Mouse (Mus musculus) frontal cortex, postnatal 25 days (tissue): Measurements from ENCODE around the gene Gan.

ENCODE experiments used
- DNase-seq, 2 experiments: peaks; one replicate each; pipeline ENCODE4 v3.0.0; 2022; ENCODE audit warnings: low spot score in 2 of 2

The Gan gene

GRCm38 (mm10) chr8:117252650-117253049 is 94.7 kb downstream of the Gan start:
- DNase-seq: no peak

GRCm38 (mm10) chr8:117253390-117254269 is 95.7 kb downstream of the Gan start:
- no peak for DNase-seq

- DNase-seq: no peak
These were observed 96.6 kb downstream of the Gan start for GRCm38 (mm10) chr8:117254496-117254895.

- peak; percentile 85 for DNase-seq
These were observed 98.5 kb downstream of the Gan start for GRCm38 (mm10) chr8:117256292-117256938.

- peak in 1 of 2 experiments; percentile 32 for DNase-seq
These were observed 99.3 kb downstream of the Gan start, which contains the start of gene Cmip for GRCm38 (mm10) chr8:117257029-117257820. Gene Cmip, plus strand, starts transcription at chr8:117257064.

- DNase-seq: no peak
These were observed 100.1 kb downstream of the Gan start for GRCm38 (mm10) chr8:117257821-117258575.

- DNase-seq: no peak
These were observed 100.7 kb downstream of the Gan start for GRCm38 (mm10) chr8:117258576-117259040.

GRCm38 (mm10) chr8:117259431-117260001 is 101.6 kb downstream of the Gan start:
- DNase-seq: no peak

GRCm38 (mm10) chr8:117260234-117260929 is 102.4 kb downstream of the Gan start:
- no peak for DNase-seq

- DNase-seq: no peak
These were observed 103.1 kb downstream of the Gan start for GRCm38 (mm10) chr8:117260930-117261475.

- DNase-seq: no peak
These were observed 103.8 kb downstream of the Gan start for GRCm38 (mm10) chr8:117261702-117262101.

GRCm38 (mm10) chr8:117262685-117263084 is 104.8 kb downstream of the Gan start:
- DNase-seq: no peak

- no peak for DNase-seq
These were observed 105.5 kb downstream of the Gan start for GRCm38 (mm10) chr8:117263442-117263841.

- DNase-seq: no peak
These were observed 107.1 kb downstream of the Gan start for GRCm38 (mm10) chr8:117265079-117265478.
